Mouse (Mus musculus): Measurements from ENCODE around the gene Olfr1513.
A peak's percentile ranks its signal among the peaks of the same experiment; 100 is the strongest.
"Not testable (repeated sequence)": the region's sequence is repeated elsewhere in the genome, so short reads cannot be mapped to it uniquely, and the experiment has no call there.

DNA sequence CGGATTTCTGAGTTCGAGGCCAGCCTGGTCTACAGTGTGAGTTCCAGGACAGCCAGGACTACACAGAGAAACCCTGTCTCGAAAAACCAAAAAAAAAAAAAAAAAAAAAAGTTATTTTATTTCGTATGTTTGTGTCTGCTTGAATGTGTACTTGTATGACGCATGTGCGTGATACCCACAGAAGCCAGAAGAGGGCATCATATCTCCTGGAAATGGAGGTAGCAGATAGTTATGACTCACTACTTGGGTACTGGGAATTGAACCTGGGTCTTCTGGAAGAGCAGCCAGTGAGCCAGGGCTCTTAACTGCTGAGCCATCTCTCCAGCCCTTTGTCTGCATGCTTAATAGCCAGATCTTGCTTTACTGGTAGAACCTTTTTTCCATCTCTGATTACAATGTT, 45.9 kb downstream of the Olfr1513 start:
- TF ChIP-seq EP300 (IDR thresholded peaks at IDR 0.05): not testable (repeated sequence)
- TF ChIP-seq CTCF (IDR thresholded peaks at IDR 0.05): peak; percentile 34

Data from lung, postnatal 0 days (tissue).